Mouse (Mus musculus) stomach, embryonic 14.5 days (tissue): Measurements from ENCODE around the gene Ncbp3. TPM values are rescaled to one million over a fixed set of nuclear protein-coding genes. Genes with fewer than 3 reads are reported as not detected.

Experiments
- ATAC-seq: fragments of 200-750 bp; cut with Nextera tagmentation; 2 replicates; pipeline ENCODE4 v1.8.0; 2017; ENCODE audit warnings: low read depth, moderate TSS enrichment; ENCODE audit not compliant: insufficient number of reproducible peaks, insufficient read depth, low FRiP score
- H3K27ac ChIP-seq: fragments of 300-500 bp; sonication (generic); 2 replicates; pipeline ENCODE4 v1.5.1; 2014; ENCODE audit warnings: mild to moderate bottlenecking, low read length, moderate library complexity, mixed read lengths
- H3K27me3 ChIP-seq: fragments of 300-500 bp; sonication (generic); 2 replicates; pipeline ENCODE4 v1.6.1; 2014; ENCODE audit warnings: low read length, control low read depth, mixed read lengths; ENCODE audit not compliant: control insufficient read depth, insufficient read depth
- H3K36me3 ChIP-seq: fragments of 300-500 bp; sonication (generic); 2 replicates; pipeline ENCODE4 v1.6.1; 2014; ENCODE audit warnings: mild to moderate bottlenecking, control low read depth, low read length, moderate library complexity, mixed read lengths; ENCODE audit not compliant: control insufficient read depth, insufficient read depth
- H3K4me1 ChIP-seq: fragments of 300-500 bp; sonication (generic); 2 replicates; pipeline ENCODE4 v1.6.1; 2014; ENCODE audit warnings: low read length, control low read depth, mixed read lengths; ENCODE audit not compliant: control insufficient read depth, insufficient read depth
- H3K4me2 ChIP-seq: fragments of 300-500 bp; sonication (generic); replicated peaks from 2 replicates; pipeline ENCODE4 v1.6.1; 2014; ENCODE audit warnings: low read depth, low read length, control low read depth
- H3K4me3 ChIP-seq: fragments of 300-500 bp; sonication (generic); 2 replicates; pipeline ENCODE4 v1.5.1; 2014; ENCODE audit warnings: low read depth, low read length, control low read depth
- H3K9ac ChIP-seq: fragments of 300-500 bp; sonication (generic); replicated peaks from 2 replicates; pipeline ENCODE4 v1.6.1; 2014; ENCODE audit warnings: low read depth, mild to moderate bottlenecking, control low read depth, low read length, moderate library complexity, mixed read lengths
- H3K9me3 ChIP-seq: fragments of 300-500 bp; sonication (generic); 2 replicates; pipeline ENCODE4 v1.6.1; 2016; ENCODE audit warnings: low read depth, low read length, control low read depth; ENCODE audit not compliant: control insufficient read depth
- WGBS: fragments of 180-500 bp; shearing (Covaris S2); extraction: QIAGEN DNeasy Blood & Tissue Kit; methylation state at CpG from one replicate; pipeline ENCODE4 v1.1.7; 2014; 5-methylcytosine and 5-hydroxymethylcytosine counted together
- polyA plus RNA-seq: library from polyadenylated mRNA; unstranded; fragments of >200 nt; fragmentation: Nextera tagmentation; extraction: Ambion mirVana; gene quantifications from 2 replicates; pipeline ENCODE4 v1.2.1, GENCODE M21; 2014

Gene Ncbp3
- polyA plus RNA-seq, 1 experiment from 2014 or later, result 13.6 TPM

- no peak overlapping the region for H3K9ac ChIP-seq
- no peaks in the 10 kb centered on the region for H3K9me3 ChIP-seq
- H3K4me2 ChIP-seq, result no peak overlapping the region
- no peaks in the 10 kb centered on the region for H3K27me3 ChIP-seq
- H3K36me3 ChIP-seq, result peaks cover 8% of the 10 kb centered on the region; the same call in 1 of the 2 replicates
- WGBS, result 72% methylated on average over 10 of the region's 10 CpGs
- H3K4me3 ChIP-seq, result no peak overlapping the region
- H3K27ac ChIP-seq, result peak overlapping the region; percentile 27; the same call in 1 of the 2 replicates
- no peak for ATAC-seq
- 0 out of 2 replicates have a peak, but pooled peaks cover 2% of the 10 kb centered on the region for H3K4me1 ChIP-seq
Observed at GRCm38 (mm10) chr11:73084804-73085231, 37.2 kb downstream of the Ncbp3 start.

- 62% methylated on average over 7 of the region's 7 CpGs for WGBS
- no peak for ATAC-seq
- Histone ChIP-seq H3K4me2 (no peak overlapping the region), H3K9ac (no peak overlapping the region), H3K9me3 (no peaks in the 10 kb centered on the region), H3K4me3 (no peak overlapping the region), H3K36me3 (peaks cover 8% of the 10 kb centered on the region; the same call in 1 of the 2 replicates), H3K27me3 (no peaks in the 10 kb centered on the region), H3K4me1 (0 out of 2 replicates have a peak, but pooled peaks cover 2% of the 10 kb centered on the region), H3K27ac (peak overlapping the region; percentile 29; the same call in 1 of the 2 replicates)
Observed at GRCm38 (mm10) chr11:73085391-73085790, 37.8 kb downstream of the Ncbp3 start.

GRCm38 (mm10) chr11:73087700-73088480, 40.3 kb downstream of the Ncbp3 start:
- no peak overlapping the region for H3K27ac ChIP-seq
- 57% methylated on average over 6 of the region's 6 CpGs for WGBS
- H3K36me3 ChIP-seq, result peaks cover 4% of the 10 kb centered on the region; the same call in 1 of the 2 replicates
- no peaks in the 10 kb centered on the region for H3K27me3 ChIP-seq
- 0 out of 2 replicates have a peak, but pooled peaks cover 2% of the 10 kb centered on the region for H3K4me1 ChIP-seq
- H3K4me2 ChIP-seq, result no peak overlapping the region
- ATAC-seq, result no peak
- H3K9ac ChIP-seq, result no peak overlapping the region
- H3K9me3 ChIP-seq, result no peaks in the 10 kb centered on the region
- H3K4me3 ChIP-seq, result no peak overlapping the region

- no peaks in the 10 kb centered on the region for H3K27me3 ChIP-seq
- WGBS, result 86% methylated on average over 4 of the region's 4 CpGs
- no peak within 1 kb of the TSS for H3K27ac ChIP-seq
- ATAC-seq, result no peak
- no peak within 1 kb of the TSS for H3K4me2 ChIP-seq
- no peak within 1 kb of the TSS for H3K9ac ChIP-seq
- no peak within 1 kb of the TSS for H3K4me3 ChIP-seq
- no peaks in the 10 kb centered on the region; the same call in 1 of the 2 replicates for H3K36me3 ChIP-seq
- no peaks in the 10 kb centered on the region for H3K9me3 ChIP-seq
- no peaks in the 10 kb centered on the region for H3K4me1 ChIP-seq
Observed at GRCm38 (mm10) chr11:73090283-73090682, 42.7 kb downstream of the Ncbp3 start, which contains the start of gene Itgae. Gene Itgae (plus strand): TSS chr11:73090583.

- no peak overlapping the region for H3K27ac ChIP-seq
- H3K9me3 ChIP-seq, result no peaks in the 10 kb centered on the region
- H3K27me3 ChIP-seq, result no peaks in the 10 kb centered on the region
- H3K9ac ChIP-seq, result no peak overlapping the region
- H3K4me3 ChIP-seq, result no peak overlapping the region
- no peaks in the 10 kb centered on the region for H3K4me1 ChIP-seq
- no peaks in the 10 kb centered on the region for H3K36me3 ChIP-seq
- H3K4me2 ChIP-seq, result no peak overlapping the region
- no peak for ATAC-seq
- WGBS, result 88% methylated on average over 2 of the region's 2 CpGs
Observed at GRCm38 (mm10) chr11:73090826-73091225, 43.2 kb downstream of the Ncbp3 start.

- no peaks in the 10 kb centered on the region for H3K27me3 ChIP-seq
- 75% methylated on average over 4 of the region's 4 CpGs for WGBS
- H3K4me3 ChIP-seq, result no peak overlapping the region
- H3K9ac ChIP-seq, result no peak overlapping the region
- H3K9me3 ChIP-seq, result no peaks in the 10 kb centered on the region
- no peaks in the 10 kb centered on the region for H3K4me1 ChIP-seq
- no peak for ATAC-seq
- H3K27ac ChIP-seq, result no peak overlapping the region
- H3K36me3 ChIP-seq, result no peaks in the 10 kb centered on the region
- H3K4me2 ChIP-seq, result no peak overlapping the region
Observed at GRCm38 (mm10) chr11:73092057-73092456, 44.5 kb downstream of the Ncbp3 start.

GRCm38 (mm10) chr11:73092877-73093276, 45.3 kb downstream of the Ncbp3 start:
- no peaks in the 10 kb centered on the region for H3K36me3 ChIP-seq
- H3K9ac ChIP-seq, result no peak overlapping the region
- no peak overlapping the region for H3K4me3 ChIP-seq
- no peaks in the 10 kb centered on the region for H3K4me1 ChIP-seq
- 67% methylated on average over 7 of the region's 7 CpGs for WGBS
- H3K27me3 ChIP-seq, result no peaks in the 10 kb centered on the region
- H3K4me2 ChIP-seq, result no peak overlapping the region
- H3K9me3 ChIP-seq, result no peaks in the 10 kb centered on the region
- no peak for ATAC-seq
- no peak overlapping the region for H3K27ac ChIP-seq

GRCm38 (mm10) chr11:73094231-73094995, 46.8 kb downstream of the Ncbp3 start:
- H3K4me1 ChIP-seq, result no peaks in the 10 kb centered on the region
- no peak overlapping the region for H3K4me2 ChIP-seq
- no peak overlapping the region for H3K4me3 ChIP-seq
- no peaks in the 10 kb centered on the region for H3K36me3 ChIP-seq
- WGBS, result 81% methylated on average over 11 of the region's 11 CpGs
- H3K27me3 ChIP-seq, result no peaks in the 10 kb centered on the region
- ATAC-seq, result no peak
- no peak overlapping the region for H3K27ac ChIP-seq
- no peak overlapping the region for H3K9ac ChIP-seq
- no peaks in the 10 kb centered on the region for H3K9me3 ChIP-seq
